Mouse (Mus musculus) cortical plate, adult 2 months (tissue): ENCODE results near the gene Vamp5.

Experiments used
- CTCF ChIP-seq: fragments of 200-500 bp; IDR thresholded peaks from 2 replicates; pipeline ENCODE4 v1.5.1; 2011; ENCODE audit warnings: mild to moderate bottlenecking, control low read depth, low read length; ENCODE audit not compliant: insufficient read depth; ENCODE audit errors: extremely low read depth
- POLR2A ChIP-seq: fragments of 200-500 bp; IDR thresholded peaks from 2 replicates; pipeline ENCODE4 v1.6.1; 2011; ENCODE audit warnings: mild to moderate bottlenecking, low read length, control low read depth; ENCODE audit not compliant: insufficient read depth; ENCODE audit errors: extremely low read depth

DNA sequence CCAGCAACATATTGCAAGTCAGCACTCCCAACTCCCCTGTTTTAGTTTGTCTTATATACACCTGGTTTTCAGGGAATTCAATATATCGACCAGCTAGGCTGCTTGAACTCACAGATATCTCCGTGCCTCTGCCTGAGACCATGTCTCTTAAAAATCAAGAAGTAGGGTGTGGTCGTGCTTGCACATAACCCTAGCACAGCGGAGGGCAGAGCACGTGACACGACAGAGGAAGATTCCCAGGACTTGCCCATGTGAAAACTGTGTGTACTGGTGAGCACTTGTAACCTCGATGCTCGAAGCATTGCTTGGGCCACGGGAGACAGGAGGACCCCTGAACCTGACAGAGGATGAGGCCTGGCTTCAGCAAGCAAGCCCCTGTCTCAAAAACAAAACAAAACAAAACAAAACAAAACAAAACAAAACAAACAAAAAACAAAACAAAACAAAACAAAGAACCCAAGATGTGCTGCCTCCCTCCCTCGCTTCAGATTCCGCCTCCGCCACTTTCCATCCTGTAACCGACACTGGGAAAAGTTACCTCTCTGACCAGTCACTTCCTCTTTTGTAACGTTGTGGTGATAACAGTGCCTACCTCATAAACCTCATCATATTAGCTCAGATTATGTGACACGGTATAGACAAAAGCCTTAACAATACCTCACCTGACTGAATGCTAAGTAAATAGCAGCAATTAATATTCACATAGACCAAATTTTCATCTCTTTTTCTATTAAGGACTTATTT, 5.3 kb downstream of the Vamp5 start:
- no peak for TF ChIP-seq POLR2A
- no peak for TF ChIP-seq CTCF
